Mouse (Mus musculus) G1E (cell line): Measurements from ENCODE around the gene Sult2a7.

Experiments
- CTCF ChIP-seq: IDR thresholded peaks from 2 replicates; pipeline ENCODE4 v1.5.1; 2012; ENCODE audit warnings: low read depth, low read length, inconsistent platforms, mixed read lengths
- GATA1 ChIP-seq: IDR thresholded peaks from 2 replicates; pipeline ENCODE4 v1.6.1; 2012; ENCODE audit warnings: borderline replicate concordance, low read length, inconsistent platforms, mixed read lengths
- POLR2AphosphoS5 ChIP-seq: IDR thresholded peaks from 2 replicates; pipeline ENCODE4 v1.6.1; 2012; ENCODE audit warnings: low read depth, low read length, inconsistent platforms; ENCODE audit not compliant: insufficient replicate concordance
- TAL1 ChIP-seq: conservative IDR thresholded peaks from 2 replicates; pipeline ENCODE4 v1.6.1; 2012; ENCODE audit warnings: low read depth, low read length, inconsistent platforms, mixed read lengths

- TF ChIP-seq CTCF: no peak
- TF ChIP-seq TAL1: no peak
- no peak for TF ChIP-seq GATA1
- no peak for TF ChIP-seq POLR2AphosphoS5
Observed at GRCm38 (mm10) chr7:14446534-14446933, 47.5 kb downstream of the Sult2a7 start, which contains the start of gene Sult2a8.
